Mouse (Mus musculus) stomach, postnatal 0 days (tissue): ENCODE measurements around the gene Zfp109. TPM values are rescaled to one million over a fixed set of nuclear protein-coding genes. Genes with fewer than 3 reads are reported as not detected.
"Not testable (repeated sequence)": the region's sequence is repeated elsewhere in the genome, so short reads cannot be mapped to it uniquely, and the experiment has no call there.

Source experiments
- ATAC-seq: fragments of 200-750 bp; cut with Nextera tagmentation; 2 replicates; pipeline ENCODE4 v1.8.0; 2017; ENCODE audit not compliant: low FRiP score, low TSS enrichment
- DNase-seq: peaks from one replicate; pipeline ENCODE4 v3.0.0-alpha.2; 2016; ENCODE audit warnings: low spot score
- H3K27ac ChIP-seq: fragments of 300-500 bp; sonication (generic); replicated peaks from 2 replicates; pipeline ENCODE4 v1.5.1; 2014; ENCODE audit warnings: mild to moderate bottlenecking, control low read depth
- H3K27me3 ChIP-seq: fragments of 300-500 bp; sonication (generic); 2 replicates; pipeline ENCODE4 v1.6.1; 2014; ENCODE audit warnings: low read length; ENCODE audit not compliant: control insufficient read depth, insufficient read depth
- H3K36me3 ChIP-seq: fragments of 300-500 bp; sonication (generic); 2 replicates; pipeline ENCODE4 v1.6.1; 2014; ENCODE audit warnings: low read length, mixed read lengths; ENCODE audit not compliant: control insufficient read depth, insufficient read depth
- H3K4me1 ChIP-seq: fragments of 300-500 bp; sonication (generic); replicated peaks from 2 replicates; pipeline ENCODE4 v1.6.1; 2014; ENCODE audit warnings: antibody characterized with exemption; ENCODE audit not compliant: control insufficient read depth, insufficient read depth
- H3K4me2 ChIP-seq: fragments of 300-500 bp; sonication (generic); replicated peaks from 2 replicates; pipeline ENCODE4 v1.6.1; 2014; ENCODE audit warnings: low read depth, mild to moderate bottlenecking, control low read depth, moderate library complexity
- H3K4me3 ChIP-seq: fragments of 300-500 bp; sonication (generic); 2 replicates; pipeline ENCODE4 v1.5.1; 2014; ENCODE audit warnings: low read depth, low read length, control low read depth
- H3K9ac ChIP-seq: fragments of 300-500 bp; sonication (generic); 2 replicates; pipeline ENCODE4 v1.6.1; 2014; ENCODE audit warnings: mild to moderate bottlenecking, low read length, control low read depth, mixed read lengths
- H3K9me3 ChIP-seq: fragments of 300-500 bp; sonication (generic); 2 replicates; pipeline ENCODE4 v1.6.1; 2016; ENCODE audit warnings: low read length; ENCODE audit not compliant: control insufficient read depth
- CTCF ChIP-seq: IDR thresholded peaks from 2 replicates; pipeline ENCODE4 v1.5.1; 2016; ENCODE audit warnings: antibody characterized with exemption, low read depth, mild to moderate bottlenecking, moderate library complexity
- EP300 ChIP-seq: optimal IDR thresholded peaks from 2 replicates; pipeline ENCODE3; 2016; ENCODE audit warnings: antibody characterized with exemption
- WGBS: fragments of 180-500 bp; shearing (Covaris S2); extraction: QIAGEN DNeasy Blood & Tissue Kit; methylation state at CpG from one replicate; pipeline ENCODE4 v1.1.7; 2014; 5-methylcytosine and 5-hydroxymethylcytosine counted together
- polyA plus RNA-seq: library from polyadenylated mRNA; unstranded; fragments of >200 nt; fragmentation: Nextera tagmentation; extraction: Ambion mirVana; gene quantifications from 2 replicates; pipeline ENCODE4 v1.2.1, GENCODE M21; 2015

Gene Zfp109
- 1.4 and 1.6 TPM in 2 replicates for polyA plus RNA-seq

DNA sequence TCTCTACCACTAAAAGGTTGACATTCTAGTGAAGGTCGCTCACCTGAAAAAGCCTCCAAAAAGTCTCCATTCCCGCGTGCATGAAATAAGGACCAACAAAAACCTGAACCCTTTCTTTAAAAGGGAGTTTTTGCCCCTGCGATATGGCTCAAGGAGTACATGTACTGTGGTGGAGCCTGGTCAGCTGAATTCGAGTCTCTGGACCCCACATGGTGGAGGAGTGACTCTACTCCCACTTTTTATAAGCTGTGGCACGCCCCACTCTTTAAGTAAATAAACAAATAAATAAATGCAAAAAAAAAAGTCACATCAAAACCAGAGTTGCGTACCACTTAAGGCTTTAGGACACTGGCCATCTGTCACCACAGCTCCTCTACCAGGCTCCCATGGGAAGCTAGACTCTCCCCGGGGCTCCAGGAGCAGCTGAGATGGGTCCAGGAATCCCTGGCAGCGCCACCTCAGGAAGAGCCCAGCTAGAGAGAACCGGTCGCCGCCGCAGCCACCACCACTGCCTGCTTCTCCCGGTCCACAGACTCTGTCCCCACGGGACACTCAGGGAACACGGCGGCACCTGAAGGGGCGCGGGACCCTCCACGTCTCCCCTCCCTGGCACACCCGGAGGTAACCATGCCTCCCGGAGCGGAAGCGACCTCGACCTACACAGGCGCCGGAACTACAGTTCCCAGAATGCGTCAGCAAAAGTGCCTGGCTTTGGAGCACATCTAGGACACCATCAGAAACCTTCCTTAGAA lies at the start of gene Zfp109:
TSS of gene Zfp109 (minus strand) at position 521 of the 752 bp plus-strand sequence.
- H3K36me3 ChIP-seq = no peaks in the 10 kb centered on the region; the same call in 1 of the 2 replicates
- peak within 1 kb of the TSS; percentile 73 for H3K4me2 ChIP-seq
- no peaks in the 10 kb centered on the region; the same call in 1 of the 2 replicates for H3K4me1 ChIP-seq
- H3K9ac ChIP-seq = peak within 1 kb of the TSS; percentile 67
- ATAC-seq = peak; percentile 87
- WGBS = 5% methylated on average over 28 of the region's 28 CpGs
- peak within 1 kb of the TSS; percentile 72 for H3K4me3 ChIP-seq
- H3K9me3 ChIP-seq = no peaks in the 10 kb centered on the region
- H3K27me3 ChIP-seq = no peaks in the 10 kb centered on the region
- H3K27ac ChIP-seq = no peak within 1 kb of the TSS
- TF ChIP-seq CTCF = peak; percentile 18; the same call in 1 of the 2 replicates
- TF ChIP-seq EP300 = no peak
- peak; percentile 63 for DNase-seq

GRCm38 (mm10) chr7:24286916-24287315 lies 49.6 kb upstream of the Zfp109 start:
- DNase-seq = no peak
- H3K36me3 ChIP-seq = peaks cover 13% of the 10 kb centered on the region
- no peak overlapping the region for H3K4me2 ChIP-seq
- no peaks in the 10 kb centered on the region for H3K4me1 ChIP-seq
- H3K9ac ChIP-seq = no peak overlapping the region
- no peak overlapping the region for H3K27ac ChIP-seq
- H3K9me3 ChIP-seq = no peaks in the 10 kb centered on the region
- WGBS = 80% methylated on average over 4 of the region's 4 CpGs
- no peaks in the 10 kb centered on the region for H3K27me3 ChIP-seq
- no peak overlapping the region for H3K4me3 ChIP-seq
- no peak for ATAC-seq
- TF ChIP-seq CTCF (no peak), EP300 (no peak)

DNA sequence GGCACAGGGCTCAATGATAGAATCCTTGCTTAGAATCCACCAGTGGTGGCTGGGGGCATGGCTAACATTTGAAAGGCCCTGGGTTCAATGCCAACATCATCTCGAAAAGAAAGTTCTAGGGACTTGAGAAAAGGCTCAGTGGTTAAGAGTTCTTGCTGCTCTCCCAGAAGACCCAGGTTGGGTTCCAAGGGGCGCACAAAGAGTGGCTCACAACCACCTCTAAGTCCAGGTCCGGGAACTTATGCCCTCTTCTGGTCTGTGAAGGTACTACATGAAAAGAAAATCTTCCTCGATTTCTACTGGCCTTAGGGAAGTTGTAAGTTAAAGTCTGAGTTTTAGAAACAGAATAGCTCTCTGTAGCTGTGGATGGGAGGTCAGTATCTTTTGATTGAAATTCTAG lies 48.7 kb upstream of the Zfp109 start:
- 51% methylated on average over 4 of the region's 4 CpGs for WGBS

DNA sequence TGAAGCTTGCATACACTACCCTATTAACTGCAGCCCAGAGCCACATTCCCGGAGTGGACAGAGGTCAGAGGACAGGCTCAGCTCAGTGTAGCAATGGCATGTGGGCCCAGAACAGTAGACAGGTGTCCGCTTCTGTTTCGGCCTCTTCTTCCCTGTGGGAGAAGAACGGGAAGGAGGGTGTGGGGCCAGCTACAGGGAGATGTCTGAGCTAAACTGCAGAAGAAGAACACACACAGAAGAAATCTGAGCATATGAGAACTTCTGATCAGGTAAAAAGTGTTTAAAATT lies 43.4 kb upstream of the Zfp109 start:
- ATAC-seq (no peak), DNase-seq (no peak)
- 43% methylated on average over 4 of the region's 4 CpGs for WGBS

More for the DNA sequence above, 48.7 kb upstream of the Zfp109 start:
- peaks cover 5% of the 10 kb centered on the region for H3K36me3 ChIP-seq
- no peak overlapping the region for H3K9ac ChIP-seq
- no peak for ATAC-seq
- no peaks in the 10 kb centered on the region for H3K9me3 ChIP-seq
- no peak overlapping the region for H3K4me2 ChIP-seq
- TF ChIP-seq EP300 (no peak), CTCF (peak; percentile 48)
- no peaks in the 10 kb centered on the region for H3K27me3 ChIP-seq
- H3K27ac ChIP-seq = no peak overlapping the region
- no peaks in the 10 kb centered on the region for H3K4me1 ChIP-seq
- no peak overlapping the region for H3K4me3 ChIP-seq
- peak; percentile 8 for DNase-seq

GRCm38 (mm10) chr7:24280031-24280857 lies 42.9 kb upstream of the Zfp109 start:
- Histone ChIP-seq H3K27me3 (no peaks in the 10 kb centered on the region), H3K4me2 (no peak overlapping the region), H3K9me3 (no peaks in the 10 kb centered on the region), H3K4me3 (no peak overlapping the region), H3K9ac (no peak overlapping the region), H3K4me1 (no peaks in the 10 kb centered on the region), H3K36me3 (no peaks in the 10 kb centered on the region), H3K27ac (no peak overlapping the region)
- ATAC-seq = no peak
- 61% methylated on average over 10 of the region's 10 CpGs for WGBS
- TF ChIP-seq CTCF (no peak), EP300 (no peak)
- DNase-seq = no peak

More for the DNA sequence above, 43.4 kb upstream of the Zfp109 start:
- H3K4me1 ChIP-seq = no peaks in the 10 kb centered on the region
- no peak overlapping the region for H3K4me2 ChIP-seq
- no peak for TF ChIP-seq CTCF
- TF ChIP-seq EP300 = no peak
- no peaks in the 10 kb centered on the region for H3K27me3 ChIP-seq
- H3K27ac ChIP-seq = no peak overlapping the region
- H3K4me3 ChIP-seq = no peak overlapping the region
- H3K9ac ChIP-seq = no peak overlapping the region
- H3K36me3 ChIP-seq = no peaks in the 10 kb centered on the region
- no peaks in the 10 kb centered on the region for H3K9me3 ChIP-seq

- H3K9ac ChIP-seq, H3K27ac ChIP-seq, H3K27me3 ChIP-seq, DNase-seq, H3K4me2 ChIP-seq, ATAC-seq, H3K4me3 ChIP-seq, H3K4me1 ChIP-seq, H3K9me3 ChIP-seq: not testable (repeated sequence)
- WGBS = 86% methylated on average over 3 of the region's 3 CpGs
- H3K36me3 ChIP-seq = peaks cover 11% of the 10 kb centered on the region
Measured at GRCm38 (mm10) chr7:24278771-24279170, 41.4 kb upstream of the Zfp109 start.
